Mouse (Mus musculus) lung, adult 2 months (tissue): ENCODE results near the gene Gabrb2.

Experiments
- CTCF ChIP-seq: fragments of 200-500 bp; IDR thresholded peaks from 2 replicates; pipeline ENCODE4 v1.5.1; 2011; ENCODE audit warnings: mild to moderate bottlenecking, low read length, control low read depth; ENCODE audit not compliant: insufficient read depth
- POLR2A ChIP-seq: fragments of 200-500 bp; IDR thresholded peaks from 2 replicates; pipeline ENCODE4 v1.6.1; 2011; ENCODE audit warnings: low read depth, mild to moderate bottlenecking, control low read depth, low read length, borderline replicate concordance; ENCODE audit errors: extremely low read depth

- no peak for TF ChIP-seq CTCF
- no peak for TF ChIP-seq POLR2A
These were observed 160.2 kb downstream of the Gabrb2 start for GRCm38 (mm10) chr11:42579804-42580203.
